8 mouse cellular contexts compared by ENCODE assay signal in genomic region chr11:103028176-103028891, GRCm38 (mm10). TPM values are rescaled to one million over a fixed set of nuclear protein-coding genes. Genes with fewer than 3 reads are reported as not detected.
DNase-seq lines count a peak whose midpoint lies in the region; ATAC-seq and TF ChIP-seq lines count a peak whose summit lies in the region.

Nmt1 (plus strand) TSS chr11:103028190.
Dcakd (minus strand) TSS chr11:103028333.

- no peak for TF ChIP-seq CTCF in Patski (IDR thresholded peaks at IDR 0.05)

- no peaks in the 10 kb centered on the region for H3K36me3 ChIP-seq in hindbrain, embryonic 13.5 days

- peaks cover 29% of the 10 kb centered on the region for H3K4me1 ChIP-seq in hindbrain, embryonic 13.5 days (replicated peaks)

- peak within 1 kb of the TSS; percentile 60 for H3K4me3 ChIP-seq in hindbrain, embryonic 13.5 days

- H3K4me2 ChIP-seq in hindbrain, embryonic 13.5 days, result peak within 1 kb of the TSS; percentile 72

- CTCF ChIA-PET in Patski (lab: Charles Lee), result interaction anchor here (1.2 kb wide), 2 partner anchors 9 to 24 kb away, joined by 3 read pairs; no protein-coding TSS in a partner anchor

- WGBS in hindbrain, embryonic 13.5 days, result under 1% methylated on average over 36 of the region's 36 CpGs

- H3K9ac ChIP-seq in hindbrain, embryonic 13.5 days, result peak within 1 kb of the TSS; percentile 75

- peak within 1 kb of the TSS; percentile 73 for H3K27ac ChIP-seq in hindbrain, embryonic 13.5 days

- no peaks in the 10 kb centered on the region for H3K9me3 ChIP-seq in hindbrain, embryonic 13.5 days

- H3K27me3 ChIP-seq in Patski, result no peaks in the 10 kb centered on the region
- no peaks in the 10 kb centered on the region for H3K27me3 ChIP-seq in hindbrain, embryonic 13.5 days

- peak; percentile 93 for ATAC-seq in Patski
- ATAC-seq in hindbrain, embryonic 13.5 days (ENCODE audit: low FRiP score), result peak; percentile 99

- POLR2A ChIA-PET in Patski (lab: Charles Lee), result interaction anchor here (0.5 to 2.1 kb wide), 3 partner anchors 10 to 41 kb away, joined by 3 to 10 read pairs (median 3); no protein-coding TSS in a partner anchor

- in situ Hi-C loops in Patski (cut with MboI; ENCODE audit: low pct_unique_long_range_greater_than_20kb), result no loop called here

- peak; percentile 94 for DNase-seq in Patski (ENCODE audit: low read depth, low spot score)
- DNase-seq in cerebellum, postnatal 14 days, result peak; percentile 92 to 95
- DNase-seq in frontal cortex, postnatal 14 days (ENCODE audit: low spot score in 2 of 2), result peak; percentile 89 to 92
- DNase-seq in layer of hippocampus, postnatal 25 days (ENCODE audit: extremely low spot score in 1 of 2, low spot score in 1 of 2), result peak; percentile 77 to 91
- DNase-seq in lung, postnatal 25 days (ENCODE audit: low spot score), result peak; percentile 99
- DNase-seq in retina, embryonic 14.5 days (ENCODE audit: low spot score), result peak; percentile 97
- DNase-seq in thymus, postnatal 4 days, result peak; percentile 89

RNA-seq across cellular contexts. Expression of gene Nmt1, which starts in this region (rescaled TPM):
- 87.5 TPM for polyA plus RNA-seq in Patski (2021)
- 37.8 and 44.5 TPM in 2 replicates for polyA plus RNA-seq in hindbrain, embryonic 13.5 days (2015; fragmentation: Nextera tagmentation; extraction: Ambion mirVana)
- 100 to 1,000 TPM; 153 to 166 TPM for total RNA-seq in layer of hippocampus, postnatal 25 days (2021)

RNA-seq across cellular contexts. Expression of gene Dcakd, which starts in this region (rescaled TPM):
- polyA plus RNA-seq in Patski (2021), result 60.6 TPM
- polyA plus RNA-seq in hindbrain, embryonic 13.5 days (2015; fragmentation: Nextera tagmentation; extraction: Ambion mirVana), result 164 and 165 TPM in 2 replicates
- 100 to 1,000 TPM; 106 to 109 TPM for total RNA-seq in layer of hippocampus, postnatal 25 days (2021)

Comparison
In these comparisons a context has a peak if more than half of its experiments do, and no peak if none do; other contexts are left out.
1. Peak in every context shown above with its lines: DNase-seq, ATAC-seq, H3K4me3 ChIP-seq and H3K27ac ChIP-seq.